ENCODE assay signal across 7 mouse cellular contexts in the genomic region with DNA sequence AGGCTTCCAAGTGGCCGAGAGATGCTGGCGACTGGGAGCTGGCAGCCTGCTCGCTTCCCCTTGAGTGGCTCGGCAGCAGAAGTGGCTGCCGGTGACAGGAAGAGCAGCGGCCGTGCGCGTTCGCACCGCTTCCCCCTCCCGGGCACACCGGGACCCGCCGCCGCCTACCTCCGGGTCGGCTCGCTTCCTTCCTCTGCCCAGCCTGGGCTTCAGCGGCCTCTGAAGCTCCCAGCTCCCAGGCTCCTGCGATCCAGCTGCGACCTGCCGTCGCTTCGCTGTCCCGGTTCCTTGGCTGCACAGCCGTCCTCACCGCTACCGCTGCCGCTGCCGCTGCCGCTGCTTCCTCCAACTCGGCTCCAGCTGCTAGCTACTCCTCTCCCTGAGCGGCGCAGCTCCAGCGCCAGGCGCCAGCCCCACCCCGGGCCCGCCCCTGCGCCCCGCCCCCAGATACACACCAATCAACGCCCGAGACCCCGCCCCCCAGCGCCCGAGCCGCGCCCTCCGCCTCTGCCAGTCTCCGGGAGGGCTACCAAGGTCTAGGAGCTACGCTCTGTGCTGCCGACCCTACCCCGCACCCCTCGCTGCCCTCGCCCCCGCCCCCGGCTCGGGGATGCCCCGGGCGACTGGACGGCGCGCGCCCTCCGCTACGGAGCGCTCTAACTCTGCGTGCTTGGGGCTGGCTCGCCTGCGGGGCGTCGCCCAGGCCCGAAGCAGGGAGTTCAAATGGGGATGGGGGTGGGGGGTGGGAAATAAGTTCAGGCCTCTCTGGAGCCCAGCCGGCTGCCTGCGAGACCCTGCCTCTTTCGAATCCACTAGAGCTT. TPM values are rescaled to one million over a fixed set of nuclear protein-coding genes. Genes with fewer than 3 reads are reported as not detected.
DNase-seq lines count a peak whose midpoint lies in the region; ATAC-seq lines count a peak whose summit lies in the region.

A gene (minus strand): TSS at position 409 of the 821 bp plus-strand sequence.

- H3K9me3 ChIP-seq in limb, embryonic 10.5 days (replicated peaks): no peaks in the 10 kb centered on the region
- H3K9me3 ChIP-seq in midbrain, embryonic 13.5 days: no peaks in the 10 kb centered on the region

- peak within 1 kb of the TSS; percentile 90 for H3K4me3 ChIP-seq in limb, embryonic 10.5 days
- peak within 1 kb of the TSS; percentile 95 for H3K4me3 ChIP-seq in midbrain, embryonic 13.5 days (replicated peaks)

- WGBS in limb, embryonic 10.5 days: under 1% methylated on average over 76 of the region's 76 CpGs
- 1% methylated on average over 75 of the region's 76 CpGs for WGBS in midbrain, embryonic 13.5 days

- H3K27ac ChIP-seq in limb, embryonic 10.5 days: peak within 1 kb of the TSS; percentile 91
- peak within 1 kb of the TSS; percentile 97 for H3K27ac ChIP-seq in midbrain, embryonic 13.5 days

- H3K36me3 ChIP-seq in limb, embryonic 10.5 days: no peaks in the 10 kb centered on the region
- H3K36me3 ChIP-seq in midbrain, embryonic 13.5 days: no peaks in the 10 kb centered on the region

- peak; percentile 97 for ATAC-seq in midbrain, embryonic 13.5 days

- H3K4me2 ChIP-seq in midbrain, embryonic 13.5 days (replicated peaks): peak within 1 kb of the TSS; percentile 78

- peaks cover 28% of the 10 kb centered on the region for H3K4me1 ChIP-seq in limb, embryonic 10.5 days
- peaks cover 35% of the 10 kb centered on the region for H3K4me1 ChIP-seq in midbrain, embryonic 13.5 days (replicated peaks)

- H3K9ac ChIP-seq in midbrain, embryonic 13.5 days (replicated peaks): peak within 1 kb of the TSS; percentile 87

- peaks cover 9% of the 10 kb centered on the region; the same call in 1 of the 2 replicates for H3K27me3 ChIP-seq in limb, embryonic 10.5 days (ENCODE audit: low read depth, poor library complexity, severe bottlenecking)
- H3K27me3 ChIP-seq in midbrain, embryonic 13.5 days: peaks cover 2% of the 10 kb centered on the region; the same call in 1 of the 2 replicates

- peak; percentile 95 for DNase-seq in adrenal gland, adult 8-10 months
- peak; percentile 99 for DNase-seq in embryo, embryonic 9.5 days (ENCODE audit: extremely low spot score)
- DNase-seq in gonadal fat pad, adult 2 months (ENCODE audit: low read depth): no peak
- peak; percentile 96 for DNase-seq in kidney, adult 11 months
- peak; percentile 99 for DNase-seq in limb, embryonic 10.5 days (ENCODE audit: low spot score)
- DNase-seq in spleen, adult 12 weeks (ENCODE audit: low spot score): peak; percentile 87

RNA-seq across cellular contexts. Expression of the gene that starts here (rescaled TPM):
- total RNA-seq in adrenal gland, adult 8-10 months (2022): 100 to 1,000 TPM in 1 of 4 experiments, 10 to 100 TPM in 3; 52.9 to 103 (median 87.4) TPM
- polyA plus RNA-seq in gonadal fat pad, adult 2 months (2012; rRNA removed): 38.5 and 40.2 TPM in 2 replicates
- polyA plus RNA-seq in limb, embryonic 10.5 days (2016; fragmentation: Nextera tagmentation; extraction: Ambion mirVana): 9.8 and 13.9 TPM in 2 replicates
- polyA plus RNA-seq in midbrain, embryonic 13.5 days (2015; fragmentation: Nextera tagmentation; extraction: Ambion mirVana): 34.1 and 36.9 TPM in 2 replicates
